Mouse (Mus musculus) heart, adult 11 months (tissue): ENCODE data around the gene Arxes2.
"Not testable (repeated sequence)": the region's sequence is repeated elsewhere in the genome, so short reads cannot be mapped to it uniquely, and the experiment has no call there.

ENCODE experiments used
- DNase-seq: peaks from one replicate; pipeline ENCODE4 v3.0.0; 2022

Arxes2 gene

GRCm38 (mm10) chrX:135993664-135994119 lies at the start of gene Arxes2:
Gene Arxes2 (plus strand): TSS chrX:135993824.
- DNase-seq = not testable (repeated sequence)

GRCm38 (mm10) chrX:135948699-135949437 lies 44.8 kb upstream of the Arxes2 start:
- no peak for DNase-seq

- no peak for DNase-seq
These were observed 36.5 kb upstream of the Arxes2 start for GRCm38 (mm10) chrX:135956988-135957690.

GRCm38 (mm10) chrX:135957691-135958081 lies 35.9 kb upstream of the Arxes2 start:
- no peak for DNase-seq

GRCm38 (mm10) chrX:135958589-135959225 lies 34.9 kb upstream of the Arxes2 start:
- peak; percentile 68 for DNase-seq

GRCm38 (mm10) chrX:135959536-135959935 lies 34.1 kb upstream of the Arxes2 start:
- no peak for DNase-seq

- no peak for DNase-seq
These were observed 31.3 kb upstream of the Arxes2 start for GRCm38 (mm10) chrX:135962342-135962741.

- no peak for DNase-seq
These were observed 30.5 kb upstream of the Arxes2 start for GRCm38 (mm10) chrX:135963130-135963529.

GRCm38 (mm10) chrX:135963629-135964028 lies 30.0 kb upstream of the Arxes2 start:
- no peak for DNase-seq

GRCm38 (mm10) chrX:135973597-135974423 lies 19.8 kb upstream of the Arxes2 start:
- DNase-seq = no peak

GRCm38 (mm10) chrX:135974424-135975225 lies 19.0 kb upstream of the Arxes2 start:
- DNase-seq = no peak

GRCm38 (mm10) chrX:135975226-135975552 lies 18.4 kb upstream of the Arxes2 start:
- DNase-seq = no peak

GRCm38 (mm10) chrX:135984539-135985260 lies 8.9 kb upstream of the Arxes2 start:
- DNase-seq = no peak

- DNase-seq = no peak
These were observed 7.4 kb upstream of the Arxes2 start for GRCm38 (mm10) chrX:135986267-135986666.

- no peak for DNase-seq
These were observed 3.0 kb upstream of the Arxes2 start for GRCm38 (mm10) chrX:135990661-135991060.

- not testable (repeated sequence) for DNase-seq
These were observed 431 bp upstream of the Arxes2 start for GRCm38 (mm10) chrX:135993192-135993594.

- no peak for DNase-seq
These were observed 13.7 kb downstream of the Arxes2 start for GRCm38 (mm10) chrX:136007199-136007843.

- no peak for DNase-seq
These were observed 20.8 kb downstream of the Arxes2 start for GRCm38 (mm10) chrX:136014392-136014791.

GRCm38 (mm10) chrX:136030331-136030730 lies 36.7 kb downstream of the Arxes2 start:
- no peak for DNase-seq
